Mouse (Mus musculus): ENCODE results near the gene D1Pas1.

DNA sequence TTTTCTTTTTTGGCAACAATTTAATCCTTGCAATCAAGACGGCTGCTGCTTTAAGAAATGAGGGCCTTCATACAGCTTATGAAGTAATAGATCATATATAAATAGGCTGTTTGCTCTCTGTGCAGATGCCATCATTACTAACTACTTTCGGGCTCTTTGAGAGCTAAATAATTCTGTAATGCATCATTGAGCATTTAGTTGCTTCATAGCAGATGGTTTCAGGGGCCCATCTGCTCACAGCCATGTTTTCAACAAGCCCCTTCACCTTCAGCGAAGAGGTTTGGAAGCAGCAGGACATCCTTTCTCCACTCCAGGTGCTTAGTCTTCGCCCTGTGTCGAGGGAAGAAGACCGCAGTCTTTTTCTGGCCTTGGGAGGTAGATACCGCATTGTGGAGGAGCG lies 12.2 kb downstream of the D1Pas1 start:
- no peak for TF ChIP-seq POLR2A (IDR thresholded peaks at IDR 0.05; ENCODE audit: low read depth, low read length)
- TF ChIP-seq CTCF (IDR thresholded peaks at IDR 0.05; ENCODE audit: extremely low read depth, insufficient read depth, insufficient read length, insufficient replicate concordance), result no peak

Measured in spleen, adult 2 months (tissue).